Mouse (Mus musculus) kidney, postnatal 0 days (tissue): ENCODE results near the gene Parp9. TPM values are rescaled to one million over a fixed set of nuclear protein-coding genes. Genes with fewer than 3 reads are reported as not detected.
"Not testable (repeated sequence)": the region's sequence is repeated elsewhere in the genome, so short reads cannot be mapped to it uniquely, and the experiment has no call there.

ENCODE experiments used
- ATAC-seq: fragments of 200-750 bp; cut with Nextera tagmentation; replicated peaks from 2 replicates; pipeline ENCODE4 v1.8.0; 2017; ENCODE audit warnings: low read depth, moderate number of reproducible peaks, moderate TSS enrichment, moderate library complexity; ENCODE audit not compliant: low FRiP score
- DNase-seq: peaks from one replicate; pipeline ENCODE4 v3.0.0-alpha.2; 2016; ENCODE audit warnings: low spot score
- H3K27ac ChIP-seq: fragments of 300-500 bp; sonication (generic); 2 replicates; pipeline ENCODE4 v1.5.1; 2014; ENCODE audit warnings: mild to moderate bottlenecking
- H3K27me3 ChIP-seq: fragments of 300-500 bp; sonication (generic); 2 replicates; pipeline ENCODE4 v1.6.1; 2014; ENCODE audit warnings: low read length, mixed read lengths; ENCODE audit not compliant: insufficient read depth
- H3K36me3 ChIP-seq: fragments of 300-500 bp; sonication (generic); 2 replicates; pipeline ENCODE4 v1.6.1; 2014; ENCODE audit warnings: low read length, mixed read lengths; ENCODE audit not compliant: insufficient read depth
- H3K4me1 ChIP-seq: fragments of 300-500 bp; sonication (generic); replicated peaks from 2 replicates; pipeline ENCODE4 v1.6.1; 2014; ENCODE audit warnings: antibody characterized with exemption, low read length, mixed read lengths; ENCODE audit not compliant: insufficient read depth
- H3K4me2 ChIP-seq: fragments of 300-500 bp; sonication (generic); 2 replicates; pipeline ENCODE4 v1.6.1; 2014; ENCODE audit warnings: mild to moderate bottlenecking, low read length, moderate library complexity, mixed read lengths
- H3K4me3 ChIP-seq: fragments of 300-500 bp; sonication (generic); replicated peaks from 2 replicates; pipeline ENCODE4 v1.5.1; 2014; ENCODE audit warnings: low read depth, low read length
- H3K9ac ChIP-seq: fragments of 300-500 bp; sonication (generic); 2 replicates; pipeline ENCODE4 v1.6.1; 2014; ENCODE audit warnings: low read depth, low read length
- H3K9me3 ChIP-seq: fragments of 300-500 bp; sonication (generic); replicated peaks from 2 replicates; pipeline ENCODE4 v1.6.1; 2016; ENCODE audit warnings: low read length, inconsistent platforms, mixed read lengths
- CTCF ChIP-seq: IDR thresholded peaks from 2 replicates; pipeline ENCODE4 v1.5.1; 2016; ENCODE audit warnings: antibody characterized with exemption, low read depth, mild to moderate bottlenecking, moderate library complexity
- WGBS: fragments of 180-500 bp; shearing (Covaris S2); extraction: QIAGEN DNeasy Blood & Tissue Kit; methylation state at CpG from one replicate; pipeline ENCODE4 v1.1.7; 2014; 5-methylcytosine and 5-hydroxymethylcytosine counted together
- polyA plus RNA-seq: library from polyadenylated mRNA; unstranded; fragments of >200 nt; fragmentation: Nextera tagmentation; extraction: Ambion mirVana; gene quantifications from 2 replicates; pipeline ENCODE4 v1.2.1, GENCODE M21; 2015

Parp9 gene
- polyA plus RNA-seq, 1 experiment from 2014 or later, result 11.3 TPM

GRCm38 (mm10) chr16:35941382-35941781 lies 3.1 kb downstream of the Parp9 start:
- no peak overlapping the region for H3K4me3 ChIP-seq
- WGBS, result 88% methylated on average over 7 of the region's 7 CpGs
- H3K9me3 ChIP-seq, result no peaks in the 10 kb centered on the region
- no peak overlapping the region for H3K4me2 ChIP-seq
- peak; percentile 43; the same call in 1 of the 2 replicates for TF ChIP-seq CTCF
- ATAC-seq (no peak), DNase-seq (no peak)
- no peak overlapping the region for H3K27ac ChIP-seq
- H3K36me3 ChIP-seq, result peaks cover 5% of the 10 kb centered on the region; the same call in 1 of the 2 replicates
- H3K4me1 ChIP-seq, result no peaks in the 10 kb centered on the region
- H3K27me3 ChIP-seq, result no peaks in the 10 kb centered on the region
- no peak overlapping the region for H3K9ac ChIP-seq

- WGBS, result 68% methylated on average over 5 of the region's 5 CpGs
- no peak overlapping the region for H3K27ac ChIP-seq
- peak; percentile 21 for DNase-seq
- no peak for ATAC-seq
- H3K9ac ChIP-seq, result no peak overlapping the region
- H3K36me3 ChIP-seq, result peaks cover 7% of the 10 kb centered on the region; the same call in 1 of the 2 replicates
- no peaks in the 10 kb centered on the region for H3K4me1 ChIP-seq
- no peak overlapping the region for H3K4me3 ChIP-seq
- H3K9me3 ChIP-seq, result no peaks in the 10 kb centered on the region
- TF ChIP-seq CTCF, result no peak
- H3K27me3 ChIP-seq, result no peaks in the 10 kb centered on the region
- H3K4me2 ChIP-seq, result no peak overlapping the region
Measured at GRCm38 (mm10) chr16:35949264-35949663, 11.0 kb downstream of the Parp9 start.

GRCm38 (mm10) chr16:35951216-35951615 lies 12.9 kb downstream of the Parp9 start:
- no peak overlapping the region for H3K27ac ChIP-seq
- TF ChIP-seq CTCF, result no peak
- no peak overlapping the region for H3K4me3 ChIP-seq
- H3K9me3 ChIP-seq, result no peaks in the 10 kb centered on the region
- H3K27me3 ChIP-seq, result no peaks in the 10 kb centered on the region
- H3K4me2 ChIP-seq, result no peak overlapping the region
- H3K9ac ChIP-seq, result no peak overlapping the region
- 94% methylated on average over 3 of the region's 3 CpGs for WGBS
- ATAC-seq, result no peak
- DNase-seq, result no peak
- H3K36me3 ChIP-seq, result 0 out of 2 replicates have a peak, but pooled peaks cover 4% of the 10 kb centered on the region
- H3K4me1 ChIP-seq, result no peaks in the 10 kb centered on the region

- ATAC-seq, result no peak
- Histone ChIP-seq H3K4me1 (no peaks in the 10 kb centered on the region), H3K9me3 (no peaks in the 10 kb centered on the region), H3K36me3 (peaks cover 4% of the 10 kb centered on the region; the same call in 1 of the 2 replicates), H3K9ac (no peak overlapping the region), H3K27me3 (no peaks in the 10 kb centered on the region), H3K27ac (no peak overlapping the region), H3K4me2 (no peak overlapping the region), H3K4me3 (no peak overlapping the region)
- DNase-seq, result no peak
- TF ChIP-seq CTCF, result no peak
- whole genome bisulfite sequencing, result 88% methylated on average over 5 of the region's 5 CpGs
Measured at GRCm38 (mm10) chr16:35952628-35953130, 14.4 kb downstream of the Parp9 start.

GRCm38 (mm10) chr16:35965991-35966390 lies 27.7 kb downstream of the Parp9 start:
- not testable (repeated sequence) for H3K9me3 ChIP-seq, DNase-seq, H3K4me1 ChIP-seq, ATAC-seq, H3K4me3 ChIP-seq, H3K27ac ChIP-seq, H3K27me3 ChIP-seq, H3K9ac ChIP-seq, H3K4me2 ChIP-seq, H3K36me3 ChIP-seq
- 25% methylated on average over 2 of the region's 4 CpGs for WGBS

GRCm38 (mm10) chr16:35966411-35967115 lies 28.3 kb downstream of the Parp9 start:
- Histone ChIP-seq H3K36me3 (no peaks in the 10 kb centered on the region), H3K4me3 (no peak overlapping the region), H3K9ac (no peak overlapping the region), H3K4me1 (no peaks in the 10 kb centered on the region), H3K27ac (no peak overlapping the region), H3K27me3 (no peaks in the 10 kb centered on the region), H3K9me3 (no peaks in the 10 kb centered on the region), H3K4me2 (no peak overlapping the region)
- no peak for TF ChIP-seq CTCF
- 47% methylated on average over 5 of the region's 5 CpGs for WGBS
- DNase-seq (no peak), ATAC-seq (no peak)
